Mouse (Mus musculus): ENCODE data around the gene Zpbp. TPM values are rescaled to one million over a fixed set of nuclear protein-coding genes. Genes with fewer than 3 reads are reported as not detected.

Zpbp gene
- polyA plus RNA-seq, 1 experiment: not detected

- no peaks in the 10 kb centered on the region for H3K4me1 ChIP-seq (ENCODE audit: control insufficient read depth, insufficient read depth, insufficient read length, low read length)
- H3K36me3 ChIP-seq (ENCODE audit: control insufficient read depth, insufficient read depth, low read length): no peaks in the 10 kb centered on the region
- no peak overlapping the region for H3K27ac ChIP-seq (ENCODE audit: insufficient read depth, low read depth, low read length)
- TF ChIP-seq POLR2A (IDR thresholded peaks at IDR 0.05; ENCODE audit: low read depth, low read length) (no peak), CTCF (IDR thresholded peaks at IDR 0.05; ENCODE audit: extremely low read depth, insufficient read length, insufficient replicate concordance, low read depth, low read length) (no peak)
- H3K4me3 ChIP-seq (ENCODE audit: low read depth, low read length): no peak overlapping the region
- 42% methylated on average over 3 of the region's 3 CpGs for WGBS
- no peaks in the 10 kb centered on the region for H3K27me3 ChIP-seq (ENCODE audit: control insufficient read depth, insufficient read depth, low read length)
Measured at GRCm38 (mm10) chr11:11283512-11283911, 178.7 kb downstream of the Zpbp start.

- Histone ChIP-seq H3K27me3 (ENCODE audit: control insufficient read depth, insufficient read depth, low read length) (no peaks in the 10 kb centered on the region), H3K4me3 (ENCODE audit: low read depth, low read length) (no peak overlapping the region), H3K4me1 (ENCODE audit: control insufficient read depth, insufficient read depth, insufficient read length, low read length) (no peaks in the 10 kb centered on the region), H3K27ac (ENCODE audit: insufficient read depth, low read depth, low read length) (no peak overlapping the region), H3K36me3 (ENCODE audit: control insufficient read depth, insufficient read depth, low read length) (no peaks in the 10 kb centered on the region)
- no peak for TF ChIP-seq CTCF (IDR thresholded peaks at IDR 0.05; ENCODE audit: extremely low read depth, insufficient read length, insufficient replicate concordance, low read depth, low read length)
- TF ChIP-seq POLR2A (IDR thresholded peaks at IDR 0.05; ENCODE audit: low read depth, low read length): no peak
Measured at GRCm38 (mm10) chr11:11280128-11280527, 182.1 kb downstream of the Zpbp start.

- no peaks in the 10 kb centered on the region for H3K36me3 ChIP-seq (ENCODE audit: control insufficient read depth, insufficient read depth, low read length)
- H3K27me3 ChIP-seq (ENCODE audit: control insufficient read depth, insufficient read depth, low read length): no peaks in the 10 kb centered on the region
- no peak overlapping the region for H3K27ac ChIP-seq (ENCODE audit: insufficient read depth, low read depth, low read length)
- no peaks in the 10 kb centered on the region for H3K4me1 ChIP-seq (ENCODE audit: control insufficient read depth, insufficient read depth, insufficient read length, low read length)
- WGBS: 62% methylated on average over 1 of the region's 1 CpGs
- TF ChIP-seq CTCF (IDR thresholded peaks at IDR 0.05; ENCODE audit: extremely low read depth, insufficient read length, insufficient replicate concordance, low read depth, low read length): no peak
- no peak for TF ChIP-seq POLR2A (IDR thresholded peaks at IDR 0.05; ENCODE audit: low read depth, low read length)
- H3K4me3 ChIP-seq (ENCODE audit: low read depth, low read length): no peak overlapping the region
Measured at GRCm38 (mm10) chr11:11257348-11257747, 204.9 kb downstream of the Zpbp start.

- H3K4me1 ChIP-seq (ENCODE audit: control insufficient read depth, insufficient read depth, insufficient read length, low read length): no peaks in the 10 kb centered on the region
- H3K27ac ChIP-seq (ENCODE audit: insufficient read depth, low read depth, low read length): no peak overlapping the region
- H3K27me3 ChIP-seq (ENCODE audit: control insufficient read depth, insufficient read depth, low read length): no peaks in the 10 kb centered on the region
- H3K4me3 ChIP-seq (ENCODE audit: low read depth, low read length): no peak overlapping the region
- WGBS: 56% methylated on average over 6 of the region's 6 CpGs
- no peaks in the 10 kb centered on the region for H3K36me3 ChIP-seq (ENCODE audit: control insufficient read depth, insufficient read depth, low read length)
- TF ChIP-seq CTCF (IDR thresholded peaks at IDR 0.05; ENCODE audit: extremely low read depth, insufficient read length, insufficient replicate concordance, low read depth, low read length): no peak
Measured at GRCm38 (mm10) chr11:11242694-11243377, 219.4 kb downstream of the Zpbp start.

- TF ChIP-seq POLR2A (IDR thresholded peaks at IDR 0.05; ENCODE audit: low read depth, low read length): no peak
- TF ChIP-seq CTCF (IDR thresholded peaks at IDR 0.05; ENCODE audit: extremely low read depth, insufficient read length, insufficient replicate concordance, low read depth, low read length): no peak
- H3K4me3 ChIP-seq (ENCODE audit: low read depth, low read length): no peak overlapping the region
- no peaks in the 10 kb centered on the region for H3K4me1 ChIP-seq (ENCODE audit: control insufficient read depth, insufficient read depth, insufficient read length, low read length)
- WGBS: 73% methylated on average over 1 of the region's 1 CpGs
- H3K27ac ChIP-seq (ENCODE audit: insufficient read depth, low read depth, low read length): no peak overlapping the region
- no peaks in the 10 kb centered on the region for H3K36me3 ChIP-seq (ENCODE audit: control insufficient read depth, insufficient read depth, low read length)
- H3K27me3 ChIP-seq (ENCODE audit: control insufficient read depth, insufficient read depth, low read length): no peaks in the 10 kb centered on the region
Measured at GRCm38 (mm10) chr11:11239346-11239745, 222.9 kb downstream of the Zpbp start.

Other genes with a start within 250 kb of the Zpbp start
- gene Spata48, start 314 bp downstream of the Zpbp start, polyA plus RNA-seq (2012; rRNA removed): not detected in 2 replicates
- not detected in 2 replicates for gene 4930512M02Rik, start 165.4 kb upstream of the Zpbp start, polyA plus RNA-seq (2012; rRNA removed)
- gene Ikzf1, start 222.6 kb upstream of the Zpbp start, polyA plus RNA-seq (2012; rRNA removed): 15.6 and 21.9 TPM in 2 replicates